31 mouse cellular contexts compared by ENCODE assay signal in genomic region chr5:25069815-25070214, GRCm38 (mm10). TPM values are rescaled to one million over a fixed set of nuclear protein-coding genes. Genes with fewer than 3 reads are reported as not detected.
DNase-seq lines count a peak whose midpoint lies in the region; ATAC-seq and TF ChIP-seq lines count a peak whose summit lies in the region.
"Had no signal": no experiment of that assay in that cellular context is flagged by ENCODE, and none has a peak within 500 bp of the region (broad histone marks: within the 10 kb centered on the region; RNA-seq: fewer than 3 reads in every experiment).

No protein-coding gene starts in this region.

- DNase-seq in heart, adult 11 months: peak; percentile 96
- no peak for DNase-seq in heart, adult 2 months
- DNase-seq in liver, postnatal 0 days: no peak
- DNase-seq in liver: no peak
- DNase-seq in lung, postnatal 0 days (ENCODE audit: low spot score): peak; percentile 88
- DNase-seq in urinary bladder, adult 18-20 months (ENCODE audit: low spot score in 2 of 2): no peak
- DNase-seq in ovary, postnatal 36 days (ENCODE audit: low spot score): no peak
- DNase-seq: adrenal gland, adult 8-10 months; cerebellum, adult 2 months; cerebellum, postnatal 14 days; forebrain, postnatal 0 days; heart, postnatal 36 days; kidney, adult 9 months; kidney, postnatal 14 days; right cerebral cortex, postnatal 25 days; spleen, adult 18-20 months; thymus, postnatal 14 days had no signal

- WGBS in heart, adult 2 months: 55% methylated on average over 5 of the region's 5 CpGs
- 44% methylated on average over 5 of the region's 5 CpGs for WGBS in liver, postnatal 0 days (ENCODE audit: insufficient replicate concordance)
- 34% methylated on average over 5 of the region's 5 CpGs for WGBS in lung, postnatal 0 days
- WGBS in stomach, embryonic 15.5 days: 60% methylated on average over 5 of the region's 5 CpGs

- no peak for TF ChIP-seq POLR2A in heart, adult 2 months (IDR thresholded peaks at IDR 0.05; ENCODE audit: insufficient read depth, low read depth, low read length)

- TF ChIP-seq EP300 in heart, adult 2 months (IDR thresholded peaks at IDR 0.05; ENCODE audit: insufficient read depth, low read depth, low read length): no peak
- TF ChIP-seq EP300 in liver, postnatal 0 days (IDR thresholded peaks at IDR 0.05; ENCODE audit: low read depth): no peak
- TF ChIP-seq EP300 in lung, postnatal 0 days (IDR thresholded peaks at IDR 0.05): peak; percentile 71

- H3K4me3 ChIP-seq in heart, adult 2 months: no peak overlapping the region
- H3K4me3 ChIP-seq in liver, postnatal 0 days (ENCODE audit: low read depth, low read length): no peak overlapping the region
- H3K4me3 ChIP-seq in lung, postnatal 0 days (ENCODE audit: low read depth, low read length): no peak overlapping the region
- no peak overlapping the region for H3K4me3 ChIP-seq in stomach, embryonic 15.5 days (replicated peaks)
- H3K4me3 ChIP-seq: embryonic facial prominence, embryonic 10.5 days; embryonic facial prominence, embryonic 15.5 days; forebrain, embryonic 12.5 days; hindbrain, embryonic 12.5 days; intestine, embryonic 15.5 days; left cerebral cortex, adult 2 months; limb, embryonic 15.5 days; midbrain, embryonic 15.5 days; neural tube, embryonic 15.5 days had no signal

- no peaks in the 10 kb centered on the region for H3K9me3 ChIP-seq in liver, postnatal 0 days (ENCODE audit: low read length)
- no peaks in the 10 kb centered on the region for H3K9me3 ChIP-seq in lung, postnatal 0 days (ENCODE audit: low read length)
- no peaks in the 10 kb centered on the region for H3K9me3 ChIP-seq in stomach, embryonic 15.5 days
- H3K9me3 ChIP-seq: embryonic facial prominence, embryonic 10.5 days; embryonic facial prominence, embryonic 15.5 days; forebrain, embryonic 12.5 days; G1E; hindbrain, embryonic 12.5 days; intestine, embryonic 15.5 days; limb, embryonic 15.5 days; midbrain, embryonic 15.5 days; neural tube, embryonic 15.5 days had no signal

- ATAC-seq in liver, postnatal 0 days: no peak; the same call in 1 of the 2 replicates
- peak; percentile 78 for ATAC-seq in lung, postnatal 0 days
- no peak for ATAC-seq in stomach, embryonic 15.5 days (ENCODE audit: insufficient read depth, low FRiP score, low read depth)
- ATAC-seq: forebrain, postnatal 0 days; hindbrain, postnatal 0 days; intestine, embryonic 15.5 days; midbrain, embryonic 15.5 days had no signal

- no peaks in the 10 kb centered on the region for H3K36me3 ChIP-seq in heart, adult 2 months (ENCODE audit: control insufficient read depth, insufficient read depth, low read length)
- no peaks in the 10 kb centered on the region for H3K36me3 ChIP-seq in liver, postnatal 0 days (replicated peaks; ENCODE audit: insufficient read depth, low read length)
- H3K36me3 ChIP-seq in lung, postnatal 0 days (ENCODE audit: insufficient read depth, low read length): no peaks in the 10 kb centered on the region
- no peaks in the 10 kb centered on the region for H3K36me3 ChIP-seq in stomach, embryonic 15.5 days
- H3K36me3 ChIP-seq: embryonic facial prominence, embryonic 10.5 days; embryonic facial prominence, embryonic 15.5 days; forebrain, embryonic 12.5 days; G1E; hindbrain, embryonic 12.5 days; intestine, embryonic 15.5 days; limb, embryonic 15.5 days; midbrain, embryonic 15.5 days; neural tube, embryonic 15.5 days had no signal

- TF ChIP-seq CTCF in heart, adult 2 months (IDR thresholded peaks at IDR 0.05): no peak
- no peak for TF ChIP-seq CTCF in liver, postnatal 0 days (IDR thresholded peaks at IDR 0.05; ENCODE audit: low read depth)
- no peak for TF ChIP-seq CTCF in lung, postnatal 0 days (IDR thresholded peaks at IDR 0.05)

- H3K27me3 ChIP-seq in heart, adult 2 months (ENCODE audit: control insufficient read depth, insufficient read depth, low read length): no peaks in the 10 kb centered on the region
- H3K27me3 ChIP-seq in liver, postnatal 0 days (ENCODE audit: insufficient read depth, low read length): no peaks in the 10 kb centered on the region
- H3K27me3 ChIP-seq in lung, postnatal 0 days (replicated peaks; ENCODE audit: insufficient read depth, low read length): no peaks in the 10 kb centered on the region
- H3K27me3 ChIP-seq in stomach, embryonic 15.5 days (replicated peaks): no peaks in the 10 kb centered on the region
- H3K27me3 ChIP-seq: embryonic facial prominence, embryonic 15.5 days; forebrain, embryonic 12.5 days; hindbrain, embryonic 12.5 days; intestine, embryonic 15.5 days; limb, embryonic 15.5 days; midbrain, embryonic 15.5 days; neural tube, embryonic 15.5 days had no signal

- H3K27ac ChIP-seq in heart, adult 2 months: no peak overlapping the region
- 0 out of 2 replicates have a peak overlapping the region, but pooled peaks have one; percentile 30 for H3K27ac ChIP-seq in liver, postnatal 0 days (ENCODE audit: low read depth)
- peak overlapping the region; percentile 87 for H3K27ac ChIP-seq in lung, postnatal 0 days (ENCODE audit: low read length)
- H3K27ac ChIP-seq in stomach, embryonic 15.5 days: peak overlapping the region; percentile 26; the same call in 1 of the 2 replicates
- H3K27ac ChIP-seq: embryonic facial prominence, embryonic 10.5 days; embryonic facial prominence, embryonic 15.5 days; forebrain, embryonic 12.5 days; hindbrain, embryonic 12.5 days; hindbrain, postnatal 0 days; intestine, embryonic 15.5 days; left cerebral cortex, adult 2 months; limb, embryonic 15.5 days; macrophage; midbrain, embryonic 15.5 days; neural tube, embryonic 15.5 days had no signal

- no peak overlapping the region for H3K4me2 ChIP-seq in liver, postnatal 0 days (ENCODE audit: low read depth, low read length)
- H3K4me2 ChIP-seq in lung, postnatal 0 days (replicated peaks; ENCODE audit: low read depth, low read length): no peak overlapping the region
- no peak overlapping the region for H3K4me2 ChIP-seq in stomach, embryonic 15.5 days
- H3K4me2 ChIP-seq: embryonic facial prominence, embryonic 15.5 days; forebrain, embryonic 12.5 days; heart, embryonic 11.5 days; hindbrain, embryonic 12.5 days; intestine, embryonic 15.5 days; limb, embryonic 15.5 days; midbrain, embryonic 15.5 days; neural tube, embryonic 15.5 days had no signal

- intact Hi-C loops in heart, adult 2 months (cut with DNase I): no loop called here

- no peak overlapping the region for H3K9ac ChIP-seq in heart, adult 2 months (ENCODE audit: low read depth, low read length)
- H3K9ac ChIP-seq in liver, postnatal 0 days (replicated peaks): no peak overlapping the region
- H3K9ac ChIP-seq in lung, postnatal 0 days (replicated peaks; ENCODE audit: low read depth): no peak overlapping the region
- H3K9ac ChIP-seq in stomach, embryonic 15.5 days: no peak overlapping the region
- H3K9ac ChIP-seq: embryonic facial prominence, embryonic 15.5 days; forebrain, embryonic 12.5 days; forebrain, postnatal 0 days; hindbrain, embryonic 12.5 days; intestine, embryonic 15.5 days; limb, embryonic 15.5 days; midbrain, embryonic 15.5 days; neural tube, embryonic 15.5 days had no signal

- H3K4me1 ChIP-seq in heart, adult 2 months (ENCODE audit: control insufficient read depth, insufficient read depth, low read length): peaks cover 14% of the 10 kb centered on the region
- H3K4me1 ChIP-seq in liver, postnatal 0 days (ENCODE audit: insufficient read depth): peaks cover 29% of the 10 kb centered on the region
- peaks cover 34% of the 10 kb centered on the region for H3K4me1 ChIP-seq in lung, postnatal 0 days (ENCODE audit: insufficient read depth, low read depth, low read length)
- peaks cover 30% of the 10 kb centered on the region for H3K4me1 ChIP-seq in stomach, embryonic 15.5 days
- H3K4me1 ChIP-seq: forebrain, embryonic 12.5 days had no signal

- H3K79me2 ChIP-seq in heart, adult 2 months (replicated peaks; ENCODE audit: control insufficient read depth, insufficient read depth, low read length): no peaks in the 10 kb centered on the region

RNA-seq across cellular contexts. Expression of gene Prkag2, which starts 30.6 kb away (rescaled TPM):
- 10 to 100 TPM; 23.9 to 25.9 TPM for total RNA-seq in heart, adult 2 months (2021)
- 25.2 and 30.0 TPM in 2 replicates for polyA plus RNA-seq in heart, adult 2 months (2012; rRNA removed)
- 6.8 and 7.3 TPM in 2 replicates for polyA plus RNA-seq in liver, postnatal 0 days (2015; fragmentation: Nextera tagmentation; extraction: Ambion mirVana)
- 16.2 and 17.0 TPM in 2 replicates for polyA plus RNA-seq in lung, postnatal 0 days (2015; fragmentation: Nextera tagmentation; extraction: Ambion mirVana)
- polyA plus RNA-seq in stomach, embryonic 15.5 days (2015; fragmentation: Nextera tagmentation; extraction: Ambion mirVana): 41.3 and 44.0 TPM in 2 replicates
- total RNA-seq: G1E had no signal
- polyA plus RNA-seq: G1E had no signal

Comparison
In these comparisons a context has a peak if more than half of its experiments do, and no peak if none do; other contexts are left out.
1. DNase-seq: peak in heart, adult 11 months (single experiment) and lung, postnatal 0 days (single experiment); none in heart, adult 2 months (0 of 2), liver, postnatal 0 days (single experiment), liver (single experiment), urinary bladder, adult 18-20 months (0 of 2) and ovary, postnatal 36 days (single experiment).